Mouse (Mus musculus) liver, embryonic 14.5 days (tissue): ENCODE results near the gene Vsig10. TPM values are rescaled to one million over a fixed set of nuclear protein-coding genes. Genes with fewer than 3 reads are reported as not detected.

Experiments
- ATAC-seq: fragments of 200-750 bp; cut with Nextera tagmentation; 2 replicates; pipeline ENCODE4 v1.8.0; 2017; ENCODE audit warnings: moderate number of reproducible peaks, mild to moderate bottlenecking, moderate library complexity; ENCODE audit not compliant: insufficient read depth
- DNase-seq, 3 experiments: peaks; one replicate each; pipeline ENCODE4 v3.0.0-alpha.2; 2012 to 2013; ENCODE audit warnings: low read depth in 3 of 3, low spot score in 3 of 3
- H3K27ac ChIP-seq: fragments of 300-500 bp; sonication (generic); 2 replicates; pipeline ENCODE4 v1.5.1; 2014; ENCODE audit warnings: moderate library complexity, mild to moderate bottlenecking, control low read depth, inconsistent platforms
- H3K27me3 ChIP-seq: fragments of 300-500 bp; sonication (generic); 2 replicates; pipeline ENCODE4 v1.6.1; 2014; ENCODE audit warnings: mild to moderate bottlenecking, low read length, moderate library complexity; ENCODE audit not compliant: control insufficient read depth, insufficient read depth
- H3K36me3 ChIP-seq: fragments of 300-500 bp; sonication (generic); replicated peaks from 2 replicates; pipeline ENCODE4 v1.6.1; 2014; ENCODE audit warnings: low read depth; ENCODE audit not compliant: control insufficient read depth, insufficient read depth
- H3K4me1 ChIP-seq, 2 experiments: fragments of 200-500 bp in 1 of 2; fragments of 300-500 bp in 1 of 2; sonication (generic) in 1 of 2; replicated peaks; 2 replicates each; pipeline ENCODE4 v1.6.1; 2012 to 2014; ENCODE audit warnings: antibody characterized with exemption in 1 of 2, inconsistent platforms in 1 of 2, low read length in 1 of 2; ENCODE audit not compliant: control insufficient read depth in 2 of 2, insufficient read depth in 2 of 2
- H3K4me2 ChIP-seq: fragments of 300-500 bp; sonication (generic); 2 replicates; pipeline ENCODE4 v1.6.1; 2014; ENCODE audit warnings: low read depth, mild to moderate bottlenecking, control low read depth, moderate library complexity
- H3K4me3 ChIP-seq, 2 experiments: fragments of 200-500 bp in 1 of 2; fragments of 300-500 bp in 1 of 2; sonication (generic) in 1 of 2; 2 replicates each; pipeline ENCODE4 v1.5.1; 2012 to 2014; ENCODE audit warnings: low read depth in 2 of 2, low read length in 2 of 2, mild to moderate bottlenecking in 2 of 2, control low read depth in 1 of 2, inconsistent platforms in 1 of 2, moderate library complexity in 1 of 2; ENCODE audit not compliant: insufficient read depth in 1 of 2
- H3K9ac ChIP-seq: fragments of 300-500 bp; sonication (generic); replicated peaks from 2 replicates; pipeline ENCODE4 v1.6.1; 2014; ENCODE audit warnings: mild to moderate bottlenecking, control low read depth, moderate library complexity
- H3K9me3 ChIP-seq: fragments of 300-500 bp; sonication (generic); 2 replicates; pipeline ENCODE4 v1.6.1; 2016; ENCODE audit warnings: low read length, mixed read lengths; ENCODE audit not compliant: control insufficient read depth
- CTCF ChIP-seq: IDR thresholded peaks from 2 replicates; pipeline ENCODE4 v1.5.1; 2016; ENCODE audit warnings: antibody characterized with exemption, low read depth, control low read depth
- EP300 ChIP-seq: IDR thresholded peaks from 2 replicates; pipeline ENCODE4 v1.6.1; 2016; ENCODE audit warnings: antibody characterized with exemption, low read depth
- WGBS: fragments of 180-500 bp; shearing (Covaris S2); extraction: QIAGEN DNeasy Blood & Tissue Kit; methylation state at CpG from one replicate; pipeline ENCODE4 v1.1.7; 2014; ENCODE audit not compliant: insufficient replicate concordance; 5-methylcytosine and 5-hydroxymethylcytosine counted together
- polyA plus RNA-seq, 2 experiments: library from polyadenylated mRNA; depleted of rRNA in 1 of 2; stranded (reverse) in 1 of 2; unstranded in 1 of 2; fragments of >200 nt; fragmentation: Nextera tagmentation in 1 of 2; extraction: Ambion mirVana in 1 of 2; gene quantifications; 2 replicates each; pipeline versions ENCODE4 v1.2.1 to v1.2.3; 2012 to 2014

Gene Vsig10
- polyA plus RNA-seq, 2 experiments = 0.60 to 0.84 TPM

- Histone ChIP-seq H3K36me3 (no peaks in the 10 kb centered on the region), H3K4me3 (no peak overlapping the region), H3K9ac (no peak overlapping the region), H3K4me2 (no peak overlapping the region), H3K9me3 (no peaks in the 10 kb centered on the region; the same call in 1 of the 2 replicates), H3K4me1 (peaks cover 0 to 12% of the 10 kb centered on the region in 2 experiments; a peak in 2 of 4 replicates), H3K27ac (no peak overlapping the region), H3K27me3 (no peaks in the 10 kb centered on the region)
- ATAC-seq (no peak), DNase-seq (no peak)
- TF ChIP-seq EP300 (no peak), CTCF (no peak)
- WGBS = 46% methylated on average over 6 of the region's 6 CpGs
These were observed 78.5 kb downstream of the Vsig10 start for GRCm38 (mm10) chr5:117397371-117397770.

DNA sequence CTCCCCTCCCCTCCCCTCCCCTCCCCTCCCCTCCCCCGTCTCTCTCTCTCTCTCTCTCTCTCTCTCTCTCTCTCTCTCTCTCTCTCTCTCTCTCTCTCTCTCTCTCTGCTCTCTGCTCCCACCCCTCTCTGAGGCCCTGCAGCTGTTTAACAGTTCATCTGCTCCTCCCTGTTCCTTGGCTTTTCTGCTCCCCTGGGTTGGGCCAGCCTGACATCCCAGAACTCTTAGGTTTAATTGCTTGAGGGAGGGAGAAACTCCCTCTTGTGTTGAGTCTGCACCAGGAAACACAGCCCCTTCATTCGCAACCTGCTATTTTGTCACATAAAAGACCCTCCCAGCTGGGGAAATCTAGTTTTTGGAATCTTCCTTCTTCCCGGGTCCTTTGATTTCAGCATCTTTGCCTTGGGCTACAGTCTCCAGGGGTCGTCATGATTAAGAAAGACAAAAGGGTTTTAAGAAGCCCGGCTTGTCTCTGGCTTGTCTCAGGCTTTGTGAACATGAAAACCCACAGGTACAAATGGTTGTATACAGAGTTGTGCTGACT, 79.2 kb downstream of the Vsig10 start:
- Histone ChIP-seq H3K27ac (no peak overlapping the region), H3K4me1 (peaks cover 0 to 12% of the 10 kb centered on the region in 2 experiments; a peak in 2 of 4 replicates), H3K27me3 (no peaks in the 10 kb centered on the region), H3K4me2 (no peak overlapping the region), H3K4me3 (no peak overlapping the region), H3K9ac (no peak overlapping the region), H3K9me3 (no peaks in the 10 kb centered on the region; the same call in 1 of the 2 replicates), H3K36me3 (no peaks in the 10 kb centered on the region)
- no peak for DNase-seq
- TF ChIP-seq EP300 (no peak), CTCF (no peak)
- 64% methylated on average over 4 of the region's 5 CpGs for WGBS
- no peak for ATAC-seq

- no peaks in the 10 kb centered on the region for H3K27me3 ChIP-seq
- H3K9ac ChIP-seq = no peak overlapping the region
- no peak overlapping the region for H3K4me3 ChIP-seq
- DNase-seq (no peak), ATAC-seq (no peak)
- H3K36me3 ChIP-seq = no peaks in the 10 kb centered on the region
- 60% methylated on average over 9 of the region's 9 CpGs for WGBS
- no peak overlapping the region for H3K27ac ChIP-seq
- no peaks in the 10 kb centered on the region for H3K9me3 ChIP-seq
- TF ChIP-seq EP300 = no peak
- no peak for TF ChIP-seq CTCF
- H3K4me2 ChIP-seq = no peak overlapping the region
- peaks cover 0 to 12% of the 10 kb centered on the region in 2 experiments; a peak in 2 of 4 replicates for H3K4me1 ChIP-seq
These were observed 80.4 kb downstream of the Vsig10 start for GRCm38 (mm10) chr5:117399281-117399680.

DNA sequence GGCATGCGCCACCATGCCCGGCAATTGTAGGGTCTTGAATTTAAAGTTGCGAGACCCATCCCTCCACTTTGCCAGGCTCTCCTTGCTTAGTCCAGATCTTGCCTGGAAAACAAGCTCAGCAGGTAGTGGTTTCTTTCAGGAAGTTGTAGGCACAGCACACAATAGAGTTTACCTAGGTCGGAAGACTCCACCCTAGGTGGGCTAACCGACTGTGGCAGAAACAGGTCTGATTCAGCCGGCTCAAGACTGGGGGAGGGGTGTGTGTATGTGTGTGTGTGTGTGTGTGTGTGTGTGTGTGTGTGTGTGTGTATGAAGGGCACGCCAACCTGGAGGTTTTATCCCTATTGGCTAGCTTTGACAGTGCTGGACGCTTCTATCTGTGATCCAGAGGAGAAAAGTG, 84.7 kb downstream of the Vsig10 start:
- H3K27me3 ChIP-seq = no peaks in the 10 kb centered on the region
- no peak for ATAC-seq

More for the DNA sequence above, 84.7 kb downstream of the Vsig10 start:
- Histone ChIP-seq H3K9ac (no peak overlapping the region), H3K36me3 (no peaks in the 10 kb centered on the region), H3K4me1 (no peaks in the 10 kb centered on the region), H3K4me2 (no peak overlapping the region), H3K4me3 (no peak overlapping the region), H3K27ac (no peak overlapping the region), H3K9me3 (no peaks in the 10 kb centered on the region)
- TF ChIP-seq EP300 (no peak), CTCF (no peak)
- DNase-seq = no peak
- 64% methylated on average over 8 of the region's 8 CpGs for WGBS

Other genes starting within 250 kb of the Vsig10 start
- 16.2 and 22.7 TPM in 2 replicates for gene Suds3, start 203.0 kb upstream of the Vsig10 start, polyA plus RNA-seq (2012; rRNA removed)
- gene Suds3, start 203.0 kb upstream of the Vsig10 start, polyA plus RNA-seq (2014; fragmentation: Nextera tagmentation; extraction: Ambion mirVana) = 19.7 and 19.8 TPM in 2 replicates
- 14.7 and 17.1 TPM in 2 replicates for gene Taok3, start 199.0 kb upstream of the Vsig10 start, polyA plus RNA-seq (2012; rRNA removed)
- 43.3 and 50.2 TPM in 2 replicates for gene Taok3, start 199.0 kb upstream of the Vsig10 start, polyA plus RNA-seq (2014; fragmentation: Nextera tagmentation; extraction: Ambion mirVana)
- gene Pebp1, start 31.5 kb upstream of the Vsig10 start, polyA plus RNA-seq (2012; rRNA removed) = 118 and 165 TPM in 2 replicates
- gene Pebp1, start 31.5 kb upstream of the Vsig10 start, polyA plus RNA-seq (2014; fragmentation: Nextera tagmentation; extraction: Ambion mirVana) = 194 and 207 TPM in 2 replicates
- 13.9 and 14.1 TPM in 2 replicates for gene Wsb2, start 38.2 kb downstream of the Vsig10 start, polyA plus RNA-seq (2012; rRNA removed)
- 15.3 and 18.5 TPM in 2 replicates for gene Wsb2, start 38.2 kb downstream of the Vsig10 start, polyA plus RNA-seq (2014; fragmentation: Nextera tagmentation; extraction: Ambion mirVana)
- gene Rfc5, start 70.0 kb downstream of the Vsig10 start, polyA plus RNA-seq (2012; rRNA removed) = 17.8 and 24.1 TPM in 2 replicates
- 52.2 and 58.0 TPM in 2 replicates for gene Rfc5, start 70.0 kb downstream of the Vsig10 start, polyA plus RNA-seq (2014; fragmentation: Nextera tagmentation; extraction: Ambion mirVana)
- 0.01 and 0.02 TPM in 2 replicates for gene Ksr2, start 94.9 kb downstream of the Vsig10 start, polyA plus RNA-seq (2012; rRNA removed)
- 0.04 TPM in 1 of 2 replicates, not detected in the other for gene Ksr2, start 94.9 kb downstream of the Vsig10 start, polyA plus RNA-seq (2014; fragmentation: Nextera tagmentation; extraction: Ambion mirVana)